Mouse (Mus musculus) mouse embryonic stem cell (cell line): ENCODE results near the gene Itga5.

Source experiments
- in situ Hi-C, 2 experiments: fragments of 300-500 bp; cut with MboI; formaldehyde crosslinking; loops; 1 replicate in 1 of 2; 3 replicates in 1 of 2; pipeline ENCODE4 v1.14.3; 2019 to 2020; ENCODE audit warnings: low sequenced_read_pairs in 2 of 2, low pct_unique_long_range_greater_than_20kb in 1 of 2, mixed read lengths in 1 of 2; ENCODE audit not compliant: unreplicated experiment in 1 of 2

The Itga5 gene

DNA sequence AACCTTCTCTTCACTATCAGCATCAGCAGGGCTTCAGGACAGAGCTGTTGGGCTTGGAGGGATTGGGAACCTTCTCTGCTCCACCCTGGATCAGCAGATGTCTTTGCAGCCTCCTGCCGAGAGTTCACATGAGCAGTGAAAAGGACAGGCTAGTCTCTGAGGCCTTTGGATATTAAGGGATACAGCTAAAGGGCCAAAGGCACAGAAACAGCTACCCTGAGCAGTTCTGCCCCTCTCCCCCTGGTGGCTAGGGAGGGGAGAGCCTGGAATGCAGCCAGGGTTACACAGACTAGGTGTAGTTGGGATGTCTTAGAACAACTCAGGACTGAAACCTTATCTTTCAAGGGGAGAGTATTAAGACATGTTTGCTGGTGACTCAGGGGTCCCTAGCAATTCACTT is 45.5 kb downstream of the Itga5 start:
- in situ Hi-C loops, result loop anchor here in 1 of 2 experiments (25.0 kb wide), 1 partner anchor 309 kb away; the partner anchor contains the start of gene Hoxc4

DNA sequence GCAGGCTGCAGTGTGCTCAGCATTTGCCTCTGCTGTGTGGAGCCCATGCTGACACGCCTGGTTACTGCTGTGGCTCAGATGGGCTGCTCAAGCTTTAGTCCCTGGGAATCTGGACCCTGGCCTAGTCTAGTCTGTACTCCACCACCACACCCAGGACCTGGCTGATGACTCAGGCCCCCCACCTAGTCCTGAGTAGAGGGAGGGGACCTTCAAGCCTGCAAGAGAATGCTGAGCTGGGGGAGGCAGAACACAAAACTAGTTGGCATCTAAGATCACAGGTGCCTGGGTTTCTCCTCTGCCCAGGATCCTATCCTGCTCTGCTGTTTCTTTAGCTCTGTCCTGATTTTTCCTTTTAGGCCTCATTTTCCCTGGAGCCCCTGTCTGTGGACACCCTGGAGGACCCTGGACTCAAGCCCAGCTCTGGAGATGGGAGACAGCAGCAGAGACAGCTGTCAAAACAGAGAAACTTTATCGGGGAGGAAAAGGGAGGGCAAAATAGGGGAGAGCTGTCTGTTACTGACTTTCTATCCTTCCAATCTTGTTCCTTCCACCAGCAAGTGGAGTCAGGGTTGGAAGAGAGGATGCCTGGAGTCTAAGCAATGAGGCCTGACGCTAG is 48.3 kb downstream of the Itga5 start:
- in situ Hi-C loops, result loop anchor here in 1 of 2 experiments (25.0 kb wide), 1 partner anchor 306 kb away; the partner anchor contains the start of gene Hoxc4

DNA sequence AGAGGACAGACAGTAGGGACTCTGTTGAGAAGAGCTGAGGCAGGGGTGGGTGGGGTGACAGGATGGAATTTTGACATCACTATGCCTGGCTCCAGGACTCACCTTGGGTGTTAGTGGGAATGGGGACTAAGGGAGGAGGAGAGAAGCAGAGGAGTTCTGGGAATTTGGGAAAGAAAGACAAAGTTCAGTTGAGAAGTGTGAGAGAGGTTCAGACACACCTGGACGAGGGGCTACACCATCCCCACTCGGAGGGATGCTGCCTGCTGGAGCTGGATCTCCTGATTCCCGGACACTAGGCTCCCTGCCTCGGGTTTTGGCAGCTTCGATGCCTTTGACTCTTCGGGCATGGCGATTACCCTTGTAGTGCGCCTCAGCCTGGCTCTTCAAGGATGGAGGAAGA is 48.8 kb downstream of the Itga5 start:
- in situ Hi-C loops, result loop anchor here in 1 of 2 experiments (25.0 kb wide), 1 partner anchor 305 kb away; the partner anchor contains the start of gene Hoxc4

DNA sequence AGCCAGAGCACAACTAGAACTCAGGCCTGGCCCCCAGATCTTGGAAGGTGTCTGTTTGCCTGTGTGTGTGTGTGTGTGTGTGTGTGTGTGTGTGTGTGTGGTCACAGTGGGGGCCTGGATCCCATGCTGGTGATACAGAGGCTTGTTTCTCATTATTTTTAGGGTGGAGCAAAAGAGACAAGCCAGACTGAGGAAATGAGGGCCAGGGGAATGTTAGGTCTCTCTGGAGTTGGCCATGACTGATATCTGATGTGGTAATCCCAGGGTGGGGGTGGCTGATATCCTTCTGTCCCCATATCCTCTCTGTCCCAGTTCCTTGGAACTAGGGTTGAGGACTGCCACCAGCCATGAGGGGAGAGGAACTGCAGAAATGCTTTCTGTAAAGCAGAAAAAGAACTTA is 49.4 kb downstream of the Itga5 start:
- in situ Hi-C loops, result loop anchor here in 1 of 2 experiments (25.0 kb wide), 1 partner anchor 305 kb away; the partner anchor contains the start of gene Hoxc4

DNA sequence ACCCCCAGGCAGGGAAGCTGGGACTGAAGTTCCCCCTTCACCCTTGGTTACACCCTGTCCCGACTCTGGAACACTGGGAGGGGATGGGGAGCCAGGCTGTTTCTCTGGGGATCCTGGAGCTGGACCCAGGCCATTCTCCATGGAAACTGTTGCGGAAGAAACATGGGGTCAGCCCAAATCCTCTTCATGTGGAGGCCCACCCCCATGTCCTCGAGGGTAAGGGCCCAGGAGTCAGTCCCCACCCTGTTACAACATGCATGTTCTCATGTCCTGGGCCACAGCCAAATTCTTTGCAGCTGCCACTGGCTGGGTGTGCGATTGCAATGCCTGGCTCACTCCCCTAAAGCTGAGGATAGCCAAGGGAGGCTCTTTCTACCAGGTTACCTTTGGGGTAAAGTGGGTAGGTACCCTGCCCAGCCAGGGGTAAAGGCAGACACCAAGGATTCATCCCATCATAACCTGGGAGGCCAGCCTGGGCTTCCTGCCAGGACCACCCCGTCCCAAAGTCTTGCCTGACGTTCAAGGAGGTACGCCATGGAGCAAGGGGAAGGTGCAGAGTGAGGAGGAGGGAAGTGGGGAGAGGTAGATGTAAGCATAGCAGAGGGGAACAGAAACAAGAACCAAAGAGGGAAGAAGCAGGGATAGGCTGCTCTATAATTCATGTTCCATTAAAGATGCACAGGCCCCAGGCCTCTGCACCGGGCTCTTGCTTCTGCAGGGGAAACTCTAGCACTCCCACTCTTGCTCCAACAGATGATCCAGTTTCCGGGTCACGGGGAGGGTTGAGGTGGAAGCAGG is 50.4 kb downstream of the Itga5 start:
- in situ Hi-C loops, result loop anchor here in 1 of 2 experiments (25.0 kb wide), 1 partner anchor 304 kb away; the partner anchor contains the start of gene Hoxc4

DNA sequence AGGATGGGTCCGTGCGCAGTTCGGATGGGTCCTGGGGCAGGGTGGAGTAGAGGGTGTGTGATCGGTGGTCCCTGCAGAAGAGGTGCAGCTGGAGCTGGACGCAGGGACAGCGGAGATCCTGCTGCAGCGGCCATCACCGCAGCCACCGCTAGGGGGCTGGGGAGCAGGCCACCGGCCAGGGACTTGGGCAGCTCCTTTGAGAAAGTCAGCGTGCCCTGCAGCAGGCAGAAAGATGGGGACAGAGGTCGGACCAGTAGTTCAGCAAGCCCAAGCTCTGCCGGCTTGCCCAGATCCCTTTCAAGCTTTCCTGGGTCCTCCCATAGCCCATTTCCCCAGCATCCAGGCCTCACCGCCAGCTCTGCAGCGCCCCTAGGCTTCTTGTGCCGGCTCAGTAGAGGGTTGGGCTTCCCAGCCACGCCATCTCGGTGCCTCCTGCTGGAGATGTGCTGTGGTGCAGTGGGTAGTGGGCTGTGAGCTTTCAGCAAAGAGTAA is 51.5 kb downstream of the Itga5 start:
- in situ Hi-C loops, result loop anchor here in 1 of 2 experiments (25.0 kb wide), 1 partner anchor 303 kb away; the partner anchor contains the start of gene Hoxc4

DNA sequence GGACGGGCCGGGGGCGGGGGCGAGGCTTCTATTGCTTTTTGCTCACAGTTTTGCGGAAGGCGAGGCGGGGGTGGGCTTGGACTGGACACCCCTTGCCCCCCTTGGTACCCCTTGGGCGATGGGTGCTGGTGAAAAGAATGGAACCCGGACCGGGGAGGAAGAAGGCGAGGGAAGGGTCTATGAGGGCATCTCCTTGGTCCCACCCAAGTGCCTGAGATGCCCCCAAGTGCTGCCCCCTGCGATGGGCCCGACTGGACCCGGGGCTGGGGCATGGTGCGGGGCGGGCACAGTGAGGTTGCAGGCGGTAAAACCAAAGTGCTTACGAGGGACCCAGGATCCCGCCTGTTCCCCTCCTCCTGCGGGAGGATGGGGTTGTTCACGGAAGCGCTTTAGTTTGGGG is 52.4 kb downstream of the Itga5 start:
- in situ Hi-C loops, result loop anchor here (5.0 to 25.0 kb wide), 2 partner anchors 302 to 327 kb away; partner anchors contain the start of gene Hoxc4 (in 1 of the 2)

DNA sequence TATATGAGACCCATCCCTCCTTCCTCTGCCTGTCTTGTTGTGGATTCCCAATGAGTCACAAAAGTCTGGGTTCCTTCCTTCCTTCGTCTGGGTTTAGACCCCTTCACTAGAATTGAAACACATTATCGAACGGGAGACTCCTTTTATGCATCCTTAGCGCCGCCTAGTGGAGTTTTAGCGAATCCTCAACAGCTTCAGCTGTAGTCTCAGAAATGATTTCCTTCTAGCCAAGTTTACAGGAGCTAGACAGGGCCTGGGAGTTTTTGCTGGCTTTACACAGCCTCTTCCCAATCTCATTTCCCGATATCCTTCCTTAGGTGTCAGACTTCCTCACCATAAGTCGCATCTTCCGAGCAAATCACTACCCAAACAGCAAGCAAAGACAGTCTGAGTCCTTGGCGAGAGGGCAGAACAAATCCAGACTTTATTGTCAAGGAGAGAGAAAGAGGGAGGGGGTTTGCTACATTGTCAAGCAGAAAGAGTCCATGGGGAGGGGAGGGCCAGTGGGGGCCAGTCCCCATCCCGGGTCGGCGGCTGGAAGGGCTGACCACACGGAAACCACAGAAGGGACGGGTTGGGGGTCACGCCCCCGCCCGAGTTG is 53.0 kb downstream of the Itga5 start:
- in situ Hi-C loops, result loop anchor here (5.0 to 25.0 kb wide), 2 partner anchors 301 to 326 kb away; partner anchors contain the start of gene Hoxc4 (in 1 of the 2)

DNA sequence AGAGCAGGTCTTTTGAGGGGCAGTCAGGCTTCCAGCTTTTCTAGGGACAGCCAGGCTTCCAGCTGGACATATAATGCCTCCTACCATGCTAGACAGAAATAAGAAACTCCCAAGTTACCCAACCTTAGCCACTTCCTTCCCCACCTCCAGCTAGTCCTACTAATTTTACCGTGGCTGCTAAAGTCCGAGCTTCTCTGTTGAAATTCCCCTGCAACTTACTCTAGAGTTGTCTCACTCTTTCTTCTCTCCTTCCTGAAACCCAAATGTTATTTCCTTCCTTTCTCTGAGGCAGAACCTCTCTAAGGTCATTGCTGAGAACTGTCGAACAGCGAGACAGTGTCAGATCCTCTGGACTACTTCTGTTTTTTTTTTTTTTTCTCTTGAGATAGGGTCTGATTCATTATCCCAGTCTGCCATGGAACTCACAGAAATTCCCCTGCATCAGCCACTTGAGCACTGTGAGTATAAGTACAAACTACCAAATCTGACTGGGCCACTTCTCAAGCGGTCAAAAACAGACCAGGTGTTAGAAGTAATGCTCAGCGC is 56.1 kb downstream of the Itga5 start, which contains the start of gene Gpr84:
Gene Gpr84, minus strand, starts transcription at position 248 of the 546 bp plus-strand sequence.
- in situ Hi-C loops, result loop anchor here (5.0 to 25.0 kb wide), 2 partner anchors 298 to 323 kb away; partner anchors contain the start of gene Hoxc4 (in 1 of the 2)

DNA sequence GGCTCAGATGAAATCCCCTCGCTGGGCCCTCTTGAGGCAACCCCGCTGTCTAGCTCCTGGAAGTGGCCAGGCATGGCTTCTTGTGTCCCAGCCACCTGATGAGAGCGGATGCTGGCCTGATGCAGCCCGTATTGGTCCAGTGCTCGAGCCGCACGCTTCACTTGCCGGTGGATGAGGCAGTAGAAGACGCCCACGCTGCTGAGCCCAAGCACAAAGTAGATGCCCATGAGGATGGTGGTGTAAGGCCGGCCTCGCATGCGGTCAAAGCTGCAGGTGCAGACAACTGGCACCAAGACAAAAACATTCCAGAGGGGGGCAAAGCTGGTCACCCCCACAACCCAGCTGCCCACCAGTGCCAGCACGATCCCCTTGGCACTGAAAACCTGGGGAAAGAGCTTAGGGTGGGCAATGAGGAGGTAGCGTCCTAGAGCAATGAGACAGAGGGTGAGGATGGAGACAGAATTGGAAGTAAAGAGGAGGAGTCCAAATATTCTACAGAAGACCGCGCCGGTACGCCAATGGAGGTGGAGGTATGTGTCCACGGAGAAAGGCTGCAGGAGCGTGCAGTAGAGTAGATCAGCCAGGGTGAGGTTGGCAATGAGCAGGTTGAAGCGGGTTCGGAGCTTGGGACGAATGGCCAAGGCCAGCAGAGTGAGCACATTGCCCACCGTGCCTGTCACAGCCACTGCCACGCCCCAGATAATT is 57.5 kb downstream of the Itga5 start:
- in situ Hi-C loops, result loop anchor here (5.0 to 25.0 kb wide), 2 partner anchors 122 to 297 kb away; partner anchors contain the start of gene Hoxc4 (in 1 of the 2)

DNA sequence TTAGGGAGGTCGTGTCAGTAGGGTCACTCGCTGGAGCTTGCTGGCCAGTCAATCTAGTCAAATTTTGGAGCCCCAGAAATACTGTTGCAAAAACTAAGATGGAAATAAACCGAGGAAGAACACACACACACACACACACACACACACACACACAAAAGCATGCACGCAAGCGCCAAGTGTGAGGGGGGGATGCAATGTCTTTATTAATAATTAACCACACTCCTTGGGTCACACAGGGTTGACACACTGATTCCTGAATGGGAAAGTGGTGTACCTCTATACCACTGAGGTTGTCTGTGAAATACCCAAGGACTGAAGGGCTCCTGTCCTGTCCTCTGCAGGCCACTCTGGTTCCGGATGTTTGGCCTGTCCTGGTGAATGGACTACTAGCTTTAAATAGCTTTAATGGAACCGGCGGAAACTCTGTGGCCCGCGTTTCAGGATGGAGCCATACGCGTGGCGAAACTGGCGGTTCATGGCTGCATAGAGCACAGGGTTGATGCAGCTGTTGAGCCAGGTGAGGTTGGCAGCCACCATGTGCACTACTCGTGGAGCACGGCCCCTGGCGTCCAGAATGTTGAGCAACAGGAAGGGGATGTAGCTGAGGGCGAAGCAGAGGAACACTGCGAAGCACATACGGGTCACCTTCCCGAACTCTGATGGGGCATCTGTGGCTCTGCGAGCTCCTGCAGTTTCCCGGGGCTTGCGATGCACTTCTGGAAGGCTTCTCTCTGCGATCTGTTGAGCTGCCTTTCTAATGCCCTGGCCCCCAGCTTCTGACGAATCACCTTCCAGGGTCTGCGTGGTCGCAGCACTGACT is 58.3 kb downstream of the Itga5 start:
- in situ Hi-C loops, result loop anchor here (5.0 to 25.0 kb wide), 2 partner anchors 121 to 296 kb away; partner anchors contain the start of gene Hoxc4 (in 1 of the 2)

DNA sequence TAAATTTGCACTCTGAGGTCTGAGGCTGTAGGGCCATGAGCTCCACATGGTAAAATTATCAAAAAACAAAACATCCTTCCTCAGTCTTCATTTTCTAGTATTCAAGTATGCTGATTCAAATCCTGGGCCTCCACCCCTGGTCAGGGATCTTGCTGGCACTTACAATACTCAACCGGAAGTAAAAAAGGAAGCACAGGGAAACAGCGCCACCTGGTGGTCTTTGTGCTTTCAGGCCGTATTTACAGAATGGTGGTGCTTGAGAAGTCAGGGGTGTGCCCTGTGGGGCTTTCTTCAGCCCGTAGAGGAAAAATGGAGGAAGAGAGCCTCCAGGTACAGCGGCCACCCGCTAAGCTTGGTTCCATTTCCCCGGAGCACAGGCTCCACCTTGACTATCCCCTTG is 59.4 kb downstream of the Itga5 start:
- in situ Hi-C loops, result loop anchor here (5.0 to 25.0 kb wide), 2 partner anchors 120 to 295 kb away; partner anchors contain the start of gene Hoxc4 (in 1 of the 2)

DNA sequence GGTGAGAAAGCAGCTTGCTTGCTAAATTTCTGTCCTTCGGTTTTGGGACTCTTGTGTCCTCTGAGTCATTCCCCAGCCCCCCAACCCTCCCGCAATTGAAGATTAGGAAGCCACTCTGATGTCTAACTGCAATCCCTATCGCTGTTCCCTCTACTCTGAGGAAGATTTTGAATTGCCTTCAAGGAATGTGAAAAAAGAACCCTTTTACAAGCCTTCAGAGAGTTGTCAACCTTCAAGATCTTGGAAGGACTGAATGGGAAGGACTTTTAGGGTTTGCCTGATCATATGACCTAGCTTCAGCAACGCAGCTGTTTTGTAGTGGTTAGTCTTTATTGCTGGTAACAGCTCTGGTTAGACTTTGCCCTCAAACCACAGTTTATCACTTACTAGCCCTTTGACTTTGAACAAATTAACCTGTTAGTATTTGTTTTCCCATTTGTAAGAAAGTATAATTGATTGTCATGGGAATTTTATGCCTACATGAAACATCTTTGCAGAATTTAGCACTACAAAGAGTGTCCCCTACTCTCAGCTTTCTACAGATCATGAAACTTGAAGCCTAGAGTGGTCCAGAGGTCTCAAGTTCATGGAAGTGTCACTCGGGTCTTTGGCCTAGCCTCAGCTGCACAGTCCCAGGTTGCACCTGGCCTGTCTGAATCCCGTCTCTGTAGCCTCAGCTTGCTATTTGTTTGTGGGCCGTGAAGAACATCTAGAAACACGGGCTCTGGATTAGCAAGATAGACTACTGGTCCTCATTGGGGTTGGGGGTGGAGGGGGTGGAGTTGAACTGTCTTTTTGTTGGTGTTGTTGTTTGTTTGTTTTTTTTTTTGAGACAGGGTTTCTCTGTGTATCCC is 60.5 kb downstream of the Itga5 start:
- in situ Hi-C loops, result loop anchor here (5.0 to 25.0 kb wide), 2 partner anchors 119 to 294 kb away; partner anchors contain the start of gene Hoxc4 (in 1 of the 2)

DNA sequence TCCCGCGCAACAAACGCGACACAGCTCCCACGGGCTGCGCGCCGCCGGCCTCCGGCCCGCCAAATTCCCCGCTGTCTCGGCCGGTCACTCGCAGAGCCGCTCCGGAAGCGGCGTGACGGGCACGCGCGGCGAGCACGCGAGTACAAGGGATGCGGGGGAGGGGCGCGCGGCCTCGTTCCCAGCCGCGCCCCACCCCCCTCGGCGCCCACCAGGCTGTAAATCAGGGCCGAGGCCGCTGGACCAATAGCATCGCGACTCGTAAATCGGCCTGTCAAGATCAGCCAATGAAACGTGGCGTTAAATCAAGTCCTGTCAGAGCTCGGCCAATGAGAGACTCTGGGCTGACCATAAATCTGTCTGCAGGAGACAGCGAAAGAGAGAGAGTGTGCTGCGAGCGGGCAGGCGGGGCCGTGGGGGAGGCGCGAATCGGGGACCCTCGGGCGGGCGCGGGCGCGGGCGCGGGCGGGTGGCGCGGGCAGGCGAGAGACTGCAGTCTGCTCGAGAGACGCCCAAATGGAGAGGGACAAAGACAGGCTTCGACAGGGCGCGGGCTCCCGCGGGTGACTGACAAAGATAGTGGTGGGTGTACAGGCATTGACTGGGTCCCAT is 61.4 kb downstream of the Itga5 start:
- in situ Hi-C loops, result loop anchor here (5.0 to 25.0 kb wide), 2 partner anchors 118 to 293 kb away; partner anchors contain the start of gene Hoxc4 (in 1 of the 2)

DNA sequence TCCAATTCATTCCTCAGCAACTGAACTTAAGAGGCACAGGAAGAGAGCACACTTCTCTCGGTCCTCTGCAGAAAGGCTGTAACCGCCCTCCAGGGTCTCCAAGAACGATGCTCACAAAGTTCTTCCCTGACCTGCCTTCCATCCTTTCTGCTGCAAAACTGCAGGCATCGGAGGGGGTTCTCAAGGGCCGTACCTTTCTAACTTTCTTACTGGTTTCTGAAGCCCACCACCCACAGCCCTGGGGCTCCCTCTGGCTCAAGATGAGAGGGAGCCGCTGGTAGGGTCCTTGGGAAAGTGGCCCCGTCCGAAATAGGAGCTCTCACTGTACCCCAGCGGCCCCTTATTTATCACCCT is 62.0 kb downstream of the Itga5 start:
- in situ Hi-C loops, result loop anchor here in 1 of 2 experiments (25.0 kb wide), 1 partner anchor 292 kb away; the partner anchor contains the start of gene Hoxc4
